Mouse (Mus musculus): ENCODE measurements around the gene Sbf1. TPM values are rescaled to one million over a fixed set of nuclear protein-coding genes. Genes with fewer than 3 reads are reported as not detected.

The Sbf1 gene
- polyA plus RNA-seq, 1 experiment from 2014 or later, result 103 TPM

DNA sequence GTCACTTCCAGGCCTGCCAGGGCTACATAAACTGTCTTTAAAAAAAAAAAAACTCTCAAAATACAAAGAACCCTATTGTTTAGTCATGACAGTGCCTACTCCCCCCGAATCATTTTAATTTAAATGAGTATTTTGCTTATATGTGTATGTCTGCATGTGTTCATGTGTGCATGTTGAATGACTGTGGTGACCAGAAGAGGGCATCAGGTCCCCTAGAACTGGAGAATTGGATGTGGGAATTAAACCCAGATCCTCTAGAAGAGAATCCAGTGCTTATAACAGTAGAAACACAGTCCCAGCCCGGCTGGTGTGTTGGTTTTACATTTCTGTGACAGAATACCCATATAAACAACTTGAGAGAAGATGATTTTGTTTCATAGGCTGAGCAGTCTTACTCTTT lies 74.1 kb downstream of the Sbf1 start:
- no peak for ATAC-seq (ENCODE audit: low FRiP score, low TSS enrichment)
- Histone ChIP-seq H3K27ac (replicated peaks; ENCODE audit: low read depth, low read length) (no peak overlapping the region), H3K4me2 (ENCODE audit: low read length) (no peak overlapping the region), H3K9ac (replicated peaks; ENCODE audit: low read length) (no peak overlapping the region), H3K36me3 (ENCODE audit: control insufficient read depth, insufficient read depth, low read length) (peaks cover 40% of the 10 kb centered on the region), H3K4me1 (ENCODE audit: control insufficient read depth, insufficient read depth, low read length) (no peaks in the 10 kb centered on the region), H3K27me3 (ENCODE audit: control insufficient read depth, insufficient read depth, low read length) (no peaks in the 10 kb centered on the region), H3K4me3 (replicated peaks; ENCODE audit: low read depth, low read length) (no peak overlapping the region), H3K9me3 (ENCODE audit: control insufficient read depth, low read length) (no peaks in the 10 kb centered on the region)
- DNase-seq, result no peak
- WGBS, result 76% methylated on average over 2 of the region's 2 CpGs

DNA sequence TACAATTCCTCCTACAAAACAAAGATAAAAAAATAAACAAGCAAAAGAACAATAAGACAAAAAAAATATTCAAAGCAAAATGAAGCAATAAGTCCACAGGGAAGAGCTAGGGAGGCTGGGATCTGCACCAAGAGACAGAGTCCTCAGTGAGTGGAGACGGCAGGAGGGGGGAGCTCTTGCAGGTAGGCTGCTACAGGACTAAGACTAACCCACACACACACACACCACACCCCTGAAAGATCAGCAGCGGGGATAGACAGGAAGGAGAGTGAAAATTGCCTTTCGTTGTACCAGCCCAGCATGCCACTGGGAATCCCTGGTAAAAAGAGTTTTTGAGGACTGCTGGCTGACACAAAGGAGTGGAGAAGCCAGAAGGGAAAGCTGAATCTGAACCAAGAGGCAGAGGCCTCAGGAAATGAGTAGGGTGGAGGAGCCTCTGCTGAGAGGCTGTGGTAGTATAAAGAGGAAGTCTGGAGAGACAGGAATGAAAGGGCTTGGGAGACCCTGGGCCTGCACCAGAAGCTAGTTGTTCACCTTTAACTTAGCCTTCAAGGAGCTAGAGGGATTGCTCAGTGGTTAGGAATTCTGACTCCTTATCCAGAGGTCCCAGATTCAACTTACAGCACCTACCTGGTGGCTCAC lies 75.2 kb downstream of the Sbf1 start:
- Histone ChIP-seq H3K9me3 (ENCODE audit: control insufficient read depth, low read length) (no peaks in the 10 kb centered on the region), H3K4me1 (ENCODE audit: control insufficient read depth, insufficient read depth, low read length) (no peaks in the 10 kb centered on the region), H3K36me3 (ENCODE audit: control insufficient read depth, insufficient read depth, low read length) (peaks cover 30% of the 10 kb centered on the region), H3K4me2 (ENCODE audit: low read length) (no peak overlapping the region), H3K27ac (replicated peaks; ENCODE audit: low read depth, low read length) (no peak overlapping the region), H3K9ac (replicated peaks; ENCODE audit: low read length) (no peak overlapping the region), H3K27me3 (ENCODE audit: control insufficient read depth, insufficient read depth, low read length) (no peaks in the 10 kb centered on the region), H3K4me3 (replicated peaks; ENCODE audit: low read depth, low read length) (no peak overlapping the region)
- DNase-seq (no peak), ATAC-seq (ENCODE audit: low FRiP score, low TSS enrichment) (no peak)
- WGBS, result 66% methylated on average over 3 of the region's 3 CpGs

Small RNAs within 50 kb of the gene (microRNA-seq; reads per million reads assigned to microRNA genes)
- 0.88 reads per million for gene Mir6959

Other genes starting within 250 kb of the Sbf1 start
- 38.7 and 39.7 TPM in 2 replicates for gene Trabd, start 240.2 kb downstream of the Sbf1 start, polyA plus RNA-seq (2014; fragmentation: Nextera tagmentation; extraction: Ambion mirVana)
- gene Selenoo, start 226.2 kb downstream of the Sbf1 start, polyA plus RNA-seq (2014; fragmentation: Nextera tagmentation; extraction: Ambion mirVana), result 23.8 and 23.9 TPM in 2 replicates
- 18.0 and 18.2 TPM in 2 replicates for gene Tubgcp6, start 192.2 kb downstream of the Sbf1 start, polyA plus RNA-seq (2014; fragmentation: Nextera tagmentation; extraction: Ambion mirVana)
- 18.2 and 20.3 TPM in 2 replicates for gene Hdac10, start 186.6 kb downstream of the Sbf1 start, polyA plus RNA-seq (2014; fragmentation: Nextera tagmentation; extraction: Ambion mirVana)
- 4.1 and 4.6 TPM in 2 replicates for gene Mapk12, start 174.6 kb downstream of the Sbf1 start, polyA plus RNA-seq (2014; fragmentation: Nextera tagmentation; extraction: Ambion mirVana)
- 23.7 and 27.9 TPM in 2 replicates for gene Mapk11, start 165.7 kb downstream of the Sbf1 start, polyA plus RNA-seq (2014; fragmentation: Nextera tagmentation; extraction: Ambion mirVana)
- 86.4 and 107 TPM in 2 replicates for gene Plxnb2, start 134.5 kb downstream of the Sbf1 start, polyA plus RNA-seq (2014; fragmentation: Nextera tagmentation; extraction: Ambion mirVana)
- 85.2 and 117 TPM in 2 replicates for gene Dennd6b, start 118.8 kb downstream of the Sbf1 start, polyA plus RNA-seq (2014; fragmentation: Nextera tagmentation; extraction: Ambion mirVana)
- gene Ppp6r2, start 103.8 kb downstream of the Sbf1 start, polyA plus RNA-seq (2014; fragmentation: Nextera tagmentation; extraction: Ambion mirVana), result 88.6 and 90.0 TPM in 2 replicates
- gene Adm2, start 7.4 kb upstream of the Sbf1 start, polyA plus RNA-seq (2014; fragmentation: Nextera tagmentation; extraction: Ambion mirVana), result not detected in 2 replicates
- not detected in 2 replicates for gene Miox, start 19.1 kb upstream of the Sbf1 start, polyA plus RNA-seq (2014; fragmentation: Nextera tagmentation; extraction: Ambion mirVana)
- gene Lmf2, start 40.3 kb upstream of the Sbf1 start, polyA plus RNA-seq (2014; fragmentation: Nextera tagmentation; extraction: Ambion mirVana), result 18.3 and 23.9 TPM in 2 replicates
- 106 and 111 TPM in 2 replicates for gene Ncaph2, start 40.4 kb upstream of the Sbf1 start, polyA plus RNA-seq (2014; fragmentation: Nextera tagmentation; extraction: Ambion mirVana)
- gene Sco2, start 58.5 kb upstream of the Sbf1 start, polyA plus RNA-seq (2014; fragmentation: Nextera tagmentation; extraction: Ambion mirVana), result 12.2 and 20.7 TPM in 2 replicates
- 2.7 and 3.0 TPM in 2 replicates for gene Tymp, start 61.7 kb upstream of the Sbf1 start, polyA plus RNA-seq (2014; fragmentation: Nextera tagmentation; extraction: Ambion mirVana)
- 0.74 and 0.82 TPM in 2 replicates for gene Odf3b, start 64.0 kb upstream of the Sbf1 start, polyA plus RNA-seq (2014; fragmentation: Nextera tagmentation; extraction: Ambion mirVana)
- gene Klhdc7b, start 69.6 kb upstream of the Sbf1 start, polyA plus RNA-seq (2014; fragmentation: Nextera tagmentation; extraction: Ambion mirVana), result 0.08 TPM in 1 of 2 replicates, not detected in the other
- gene Syce3, start 95.2 kb upstream of the Sbf1 start, polyA plus RNA-seq (2014; fragmentation: Nextera tagmentation; extraction: Ambion mirVana), result not detected in 2 replicates
- gene Cpt1b, start 110.6 kb upstream of the Sbf1 start, polyA plus RNA-seq (2014; fragmentation: Nextera tagmentation; extraction: Ambion mirVana), result 0.97 and 1.5 TPM in 2 replicates
- 3.5 and 4.6 TPM in 2 replicates for gene C730034F03Rik, start 114.3 kb upstream of the Sbf1 start, polyA plus RNA-seq (2014; fragmentation: Nextera tagmentation; extraction: Ambion mirVana)
- not detected in 2 replicates for gene Gm44502, start 114.4 kb upstream of the Sbf1 start, polyA plus RNA-seq (2014; fragmentation: Nextera tagmentation; extraction: Ambion mirVana)
- 76.3 and 84.0 TPM in 2 replicates for gene Chkb, start 114.6 kb upstream of the Sbf1 start, polyA plus RNA-seq (2014; fragmentation: Nextera tagmentation; extraction: Ambion mirVana)
- gene Mapk8ip2, start 138.6 kb upstream of the Sbf1 start, polyA plus RNA-seq (2014; fragmentation: Nextera tagmentation; extraction: Ambion mirVana), result 57.6 and 61.6 TPM in 2 replicates
- 16.0 and 21.7 TPM in 2 replicates for gene Arsa, start 162.1 kb upstream of the Sbf1 start, polyA plus RNA-seq (2014; fragmentation: Nextera tagmentation; extraction: Ambion mirVana)
- gene Shank3, start 184.3 kb upstream of the Sbf1 start, polyA plus RNA-seq (2014; fragmentation: Nextera tagmentation; extraction: Ambion mirVana), result 9.9 and 11.5 TPM in 2 replicates